Mouse (Mus musculus): Measurements from ENCODE around the gene Gzmd. TPM values are rescaled to one million over a fixed set of nuclear protein-coding genes. Genes with fewer than 3 reads are reported as not detected.

Gene Gzmd
- 0.19 TPM for polyA plus RNA-seq (2017; shearing (Covaris generic))

DNA sequence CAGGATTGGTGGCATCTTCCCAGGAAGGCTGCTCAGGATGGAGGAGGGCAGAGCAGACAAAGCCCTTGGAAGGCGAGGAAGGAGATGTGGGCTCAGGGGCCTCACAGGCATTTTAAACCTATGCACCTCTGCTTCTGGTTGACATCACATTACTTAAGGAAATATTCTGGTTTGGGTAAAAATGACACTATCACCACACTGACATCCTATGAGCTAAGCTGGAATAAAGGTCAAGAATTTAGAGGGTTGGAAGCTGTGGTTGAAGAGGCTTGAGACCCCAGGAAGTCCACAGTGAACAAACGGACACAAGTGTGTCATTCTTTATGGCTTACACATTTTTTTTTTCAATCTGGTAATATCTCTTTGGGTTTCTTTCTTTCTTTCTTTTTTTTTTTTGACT lies at the start of gene Gzmd:
Gzmd (minus strand) TSS at position 101 of the 400 bp plus-strand sequence.

DNA sequence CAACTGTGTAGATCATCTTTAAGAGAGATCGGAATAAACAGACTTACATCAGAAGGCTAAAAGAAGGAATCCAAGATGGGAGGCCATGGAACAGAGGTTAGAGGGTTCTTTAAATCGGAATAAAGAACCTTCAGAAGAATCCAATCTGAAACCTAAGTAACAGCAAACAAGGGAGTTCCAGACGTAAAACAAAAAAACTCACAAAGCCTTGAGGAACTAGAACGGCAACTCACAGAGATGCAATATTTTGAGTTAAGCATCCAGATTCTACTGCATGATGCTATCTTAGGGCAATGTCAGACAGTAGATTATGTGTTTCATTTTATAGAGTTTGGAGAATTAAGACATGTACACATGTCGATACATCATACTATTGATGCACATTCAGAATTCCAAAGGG lies 42.1 kb upstream of the Gzmd start, which contains the start of gene Gzmn:
Gzmn (minus strand) TSS at position 101 of the 400 bp plus-strand sequence.

DNA sequence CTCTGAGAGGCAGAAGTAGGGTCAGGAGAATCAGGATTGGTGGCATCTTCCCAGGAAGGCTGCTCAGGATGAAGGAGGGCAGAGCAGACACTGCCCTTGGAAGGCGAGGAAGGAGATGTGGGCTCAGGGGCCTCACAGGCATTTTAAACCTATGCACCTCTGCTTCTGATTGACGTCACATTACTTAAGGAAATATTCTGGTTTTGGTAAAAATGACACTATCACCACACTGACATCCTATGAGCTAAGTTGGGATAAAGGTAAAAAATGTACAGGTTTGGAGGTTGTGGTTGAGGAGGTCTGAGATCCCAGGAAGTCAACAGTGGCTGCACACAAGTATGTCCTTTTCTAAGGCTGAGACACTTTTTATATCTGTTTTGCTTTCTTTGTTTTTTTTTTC lies 27.1 kb upstream of the Gzmd start, which contains the start of gene Gzmg:
Gzmg (minus strand) TSS at position 101 of the 400 bp plus-strand sequence.

DNA sequence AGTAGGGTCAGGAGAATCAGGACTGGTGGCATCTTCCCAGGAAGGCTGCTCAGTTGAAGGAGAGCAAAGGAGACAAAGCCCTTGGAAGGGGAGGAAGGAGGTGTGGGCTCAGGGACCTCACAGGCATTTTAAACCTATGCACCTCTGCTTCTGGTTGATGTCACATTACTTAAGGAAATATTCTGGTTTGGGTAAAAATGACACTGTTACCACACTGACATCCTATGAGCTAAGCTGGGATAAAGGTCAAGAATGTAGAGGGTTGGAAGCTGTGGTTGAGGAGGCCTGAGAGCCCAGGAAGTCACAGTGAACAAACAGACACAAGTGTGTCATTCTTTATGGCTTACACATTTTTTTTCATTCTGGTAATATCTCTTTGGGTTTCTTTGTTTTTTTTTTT lies 11.9 kb downstream of the Gzmd start, which contains the start of gene Gzme:
Gzme (minus strand) TSS at position 101 of the 400 bp plus-strand sequence.

DNA sequence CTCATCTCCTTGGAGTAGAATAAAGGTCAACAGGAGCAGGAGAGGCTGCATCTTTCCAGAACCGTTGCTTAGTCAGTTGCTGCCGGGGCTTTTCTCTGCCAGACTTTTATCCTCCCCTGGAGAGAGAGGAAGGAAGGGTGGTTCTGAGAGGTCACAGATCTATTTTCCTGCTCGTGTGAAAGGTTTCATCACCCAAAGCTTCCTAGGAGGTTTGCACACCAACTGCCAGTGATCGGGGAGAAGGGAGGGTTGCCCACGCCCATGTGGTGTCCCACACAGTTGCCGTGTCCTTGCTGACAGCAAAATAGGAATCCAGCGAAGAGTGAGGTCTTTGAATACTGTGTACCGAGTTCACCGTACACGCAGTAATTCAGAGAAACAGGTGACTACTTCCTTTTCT lies 30.0 kb downstream of the Gzmd start, which contains the start of gene Ctsg:
Ctsg (minus strand) TSS at position 189 of the 400 bp plus-strand sequence.

DNA sequence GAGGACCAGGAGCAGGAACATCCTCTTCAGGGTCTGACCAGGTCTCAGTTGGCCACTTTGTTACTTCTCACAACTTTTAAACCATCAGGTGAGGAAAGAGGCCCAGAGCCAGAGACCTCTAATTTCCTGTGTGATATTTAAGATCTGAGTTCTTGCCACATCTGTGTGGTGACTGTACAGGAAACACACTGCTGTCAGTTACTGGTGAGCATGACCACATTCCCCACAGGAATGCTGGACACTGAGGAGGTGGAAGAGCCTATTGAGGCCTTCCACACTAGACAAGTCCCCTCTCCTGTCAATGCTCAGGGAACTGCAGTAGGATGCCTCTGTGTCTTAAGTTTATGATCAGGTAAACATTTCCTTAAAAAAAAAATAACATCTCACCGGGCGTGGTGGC lies 47.2 kb downstream of the Gzmd start, which contains the start of gene Mcpt8:
Mcpt8 (minus strand) TSS at position 107 of the 400 bp plus-strand sequence.

Other genes with a start within 250 kb of the Gzmd start
- 0.20 TPM for gene Cbln3, start 248.2 kb downstream of the Gzmd start, polyA plus RNA-seq (2017; shearing (Covaris generic))
- gene Khnyn, start 247.7 kb downstream of the Gzmd start, polyA plus RNA-seq (2017; shearing (Covaris generic)), result 63.7 TPM
- 73.6 TPM for gene Sdr39u1, start 232.3 kb downstream of the Gzmd start, polyA plus RNA-seq (2017; shearing (Covaris generic))
- not detected for gene Cma1, start 187.9 kb downstream of the Gzmd start, polyA plus RNA-seq (2017; shearing (Covaris generic))
- gene Cma2, start 181.6 kb downstream of the Gzmd start, polyA plus RNA-seq (2017; shearing (Covaris generic)), result not detected
- gene Mcpt1, start 114.6 kb downstream of the Gzmd start, polyA plus RNA-seq (2017; shearing (Covaris generic)), result not detected
- gene Mcpt9, start 102.1 kb downstream of the Gzmd start, polyA plus RNA-seq (2017; shearing (Covaris generic)), result not detected
- gene Mcpt2, start 90.6 kb downstream of the Gzmd start, polyA plus RNA-seq (2017; shearing (Covaris generic)), result not detected
- not detected for gene Mcpt4, start 70.3 kb downstream of the Gzmd start, polyA plus RNA-seq (2017; shearing (Covaris generic))
- not detected for gene Mcpt8, start 47.3 kb downstream of the Gzmd start, polyA plus RNA-seq (2017; shearing (Covaris generic))
- not detected for gene Ctsg, start 30.0 kb downstream of the Gzmd start, polyA plus RNA-seq (2017; shearing (Covaris generic))
- gene Gzme, start 12.0 kb downstream of the Gzmd start, polyA plus RNA-seq (2017; shearing (Covaris generic)), result not detected
- gene Gzmg, start 27.0 kb upstream of the Gzmd start, polyA plus RNA-seq (2017; shearing (Covaris generic)), result not detected
- not detected for gene Gzmn, start 42.0 kb upstream of the Gzmd start, polyA plus RNA-seq (2017; shearing (Covaris generic))
- gene Gzmf, start 78.8 kb upstream of the Gzmd start, polyA plus RNA-seq (2017; shearing (Covaris generic)), result not detected
- gene Gzmc, start 102.0 kb upstream of the Gzmd start, polyA plus RNA-seq (2017; shearing (Covaris generic)), result 5.0 TPM
- gene Gzmb, start 129.7 kb upstream of the Gzmd start, polyA plus RNA-seq (2017; shearing (Covaris generic)), result 7.5 TPM
- not detected for gene Atp12a, start 232.5 kb upstream of the Gzmd start, polyA plus RNA-seq (2017; shearing (Covaris generic))